Mouse (Mus musculus): Measurements from ENCODE around the gene Atp1a2. TPM values are rescaled to one million over a fixed set of nuclear protein-coding genes. Genes with fewer than 3 reads are reported as not detected.

Atp1a2 gene
- 6.4 and 9.1 TPM in 2 replicates for polyA plus RNA-seq (2012; rRNA removed)

DNA sequence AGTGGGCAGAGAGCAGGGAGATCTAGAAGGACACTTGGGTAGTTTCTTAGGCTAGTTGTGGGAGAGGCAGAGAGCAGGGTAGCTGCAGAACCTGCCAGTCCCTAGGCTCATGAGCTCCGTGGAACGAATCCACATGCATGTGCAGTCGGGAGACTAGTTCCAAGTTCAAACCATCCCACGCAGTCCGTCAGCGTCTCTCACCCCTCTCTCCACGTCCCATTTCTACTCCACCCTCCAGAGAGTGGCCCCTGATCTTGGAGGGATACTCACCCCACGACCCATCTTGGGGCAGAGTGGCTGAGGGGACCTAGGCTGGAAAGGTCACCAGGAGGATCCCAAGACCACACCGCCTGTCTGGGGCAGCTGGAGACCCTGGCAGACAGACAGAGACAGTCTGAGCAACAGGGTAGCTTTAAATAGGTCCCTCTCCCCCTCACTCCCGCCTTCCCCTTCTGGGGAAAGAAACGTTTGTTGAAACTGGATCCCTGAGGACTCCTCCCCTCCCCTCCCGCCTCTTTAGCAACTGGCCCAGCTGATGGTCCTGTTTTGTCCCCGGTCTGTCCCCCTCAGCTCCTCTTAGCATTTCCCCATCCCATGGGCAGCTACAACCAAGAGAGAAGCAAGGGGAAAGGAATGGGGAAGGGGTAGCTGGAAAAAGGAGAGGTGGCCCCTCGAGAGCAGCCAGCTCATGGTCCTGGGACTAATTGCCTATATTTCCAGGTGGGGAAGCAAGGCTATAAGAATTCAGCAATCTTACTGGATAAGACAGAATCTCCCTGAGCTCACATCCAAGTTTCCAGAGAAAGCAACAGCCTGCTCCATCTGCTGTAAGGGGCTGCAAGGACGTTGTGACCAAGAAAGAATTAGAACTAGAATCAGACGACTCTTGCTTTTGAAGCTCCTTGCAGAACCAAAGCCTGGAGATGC is at the start of gene Atp1a2:
Gene Atp1a2, minus strand, starts transcription at position 454 of the 927 bp plus-strand sequence.
- WGBS, result 14% methylated on average over 16 of the region's 16 CpGs
- DNase-seq (ENCODE audit: low read depth, low spot score), result no peak

DNA sequence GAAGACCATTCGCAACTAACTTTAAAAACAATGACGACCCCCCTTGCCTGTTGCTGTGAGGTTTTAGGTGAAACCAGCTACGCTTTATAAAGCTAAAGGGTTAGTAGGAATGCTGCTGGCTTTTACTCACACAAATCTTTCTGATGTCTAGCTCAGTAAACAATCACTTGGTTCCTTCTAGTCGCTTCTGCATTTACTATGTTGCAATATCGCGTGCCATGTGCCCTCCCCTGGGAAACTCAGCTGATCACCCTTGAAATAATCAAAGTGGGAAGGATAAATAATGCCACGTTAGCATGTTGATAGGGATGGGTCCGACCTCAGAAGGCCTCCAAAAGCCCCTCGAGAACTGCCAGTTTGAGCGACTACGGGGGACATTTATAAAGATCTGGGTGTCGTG is 49.5 kb upstream of the Atp1a2 start:
- DNase-seq (ENCODE audit: low read depth, low spot score), result no peak
- 81% methylated on average over 12 of the region's 12 CpGs for WGBS

DNA sequence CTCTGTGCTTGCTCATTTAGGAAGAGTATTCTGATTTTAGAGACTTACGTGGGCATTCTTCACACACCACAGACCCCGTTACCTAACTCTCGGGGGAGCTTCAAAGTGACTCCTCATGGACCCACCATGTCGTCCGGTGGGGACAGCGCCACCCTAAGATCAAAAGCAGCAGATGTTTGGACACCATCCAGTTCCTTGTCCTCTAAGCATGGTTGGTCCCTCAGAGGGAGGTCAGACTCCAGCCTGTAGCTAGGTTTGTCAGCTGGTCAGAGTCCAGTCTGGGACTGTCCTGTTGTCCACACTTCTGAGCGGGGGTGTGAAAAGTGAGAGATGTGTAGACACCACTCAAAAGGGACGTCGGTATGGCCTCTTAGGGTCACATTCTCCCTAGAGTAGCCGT is 48.8 kb upstream of the Atp1a2 start:
- no peak for DNase-seq (ENCODE audit: low read depth, low spot score)
- 80% methylated on average over 10 of the region's 10 CpGs for WGBS

DNA sequence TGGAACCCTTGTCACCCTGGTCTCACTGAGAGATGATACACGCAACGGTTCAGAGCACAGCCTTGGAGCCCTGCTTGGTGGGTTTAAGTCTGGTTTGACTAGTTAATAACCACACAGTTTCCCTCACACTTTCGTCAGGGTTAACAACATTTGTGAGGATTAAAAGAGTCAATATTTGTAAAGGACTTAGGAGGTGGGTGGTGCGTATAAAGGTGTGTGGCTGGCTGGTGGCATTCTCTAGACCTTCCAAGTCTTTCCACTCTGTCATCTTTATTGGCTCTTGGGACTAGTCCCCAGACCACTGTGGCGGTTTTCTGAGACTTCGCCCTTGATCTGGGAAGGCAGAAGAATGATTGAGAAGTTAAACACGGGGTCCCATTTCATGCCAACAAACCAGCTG is 47.0 kb upstream of the Atp1a2 start:
- no peak for DNase-seq (ENCODE audit: low read depth, low spot score)
- 29% methylated on average over 7 of the region's 7 CpGs for WGBS

DNA sequence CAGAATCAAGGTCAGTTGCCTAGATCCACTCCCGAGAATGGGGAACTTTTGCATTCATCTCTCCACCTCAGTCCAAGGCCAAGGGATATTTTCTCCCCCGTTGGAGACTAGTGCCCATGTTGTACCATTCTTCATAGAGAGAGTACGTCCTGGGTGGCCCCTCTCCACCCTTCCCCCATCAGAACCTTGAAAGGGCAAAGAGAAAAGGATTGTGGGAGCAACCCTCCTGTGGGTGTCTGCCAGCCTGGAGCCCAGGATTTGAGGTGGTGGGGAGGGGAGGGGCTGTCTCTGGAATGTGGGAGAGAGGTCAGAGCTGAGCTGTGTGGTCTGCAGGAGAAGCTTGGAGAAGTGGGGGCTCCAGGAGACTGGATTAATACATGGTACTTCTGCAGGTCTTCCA is 46.0 kb upstream of the Atp1a2 start:
- 49% methylated on average over 3 of the region's 3 CpGs for WGBS
- no peak for DNase-seq (ENCODE audit: low read depth, low spot score)

DNA sequence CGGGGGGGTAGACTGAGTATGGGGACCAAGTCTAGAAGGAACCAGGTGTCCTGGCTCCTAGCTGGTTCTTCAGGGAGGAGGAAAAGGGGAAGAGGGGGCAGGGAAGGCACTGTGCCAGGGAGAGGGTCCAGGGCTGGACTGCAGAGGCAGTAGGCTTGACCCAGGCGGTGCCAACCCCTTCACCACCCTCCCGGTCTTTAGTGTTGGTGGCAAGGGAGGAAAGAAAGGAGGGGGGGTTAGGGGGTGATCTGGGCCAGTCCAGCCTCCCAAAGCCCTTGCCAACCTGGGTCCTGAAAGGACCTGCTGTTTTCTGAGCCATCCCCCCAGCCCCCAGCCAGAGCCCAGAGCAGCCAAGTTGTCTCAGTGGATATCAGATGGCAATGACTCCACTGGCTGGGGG is 44.9 kb upstream of the Atp1a2 start:
- no peak for DNase-seq (ENCODE audit: low read depth, low spot score)
- WGBS, result 87% methylated on average over 3 of the region's 3 CpGs

DNA sequence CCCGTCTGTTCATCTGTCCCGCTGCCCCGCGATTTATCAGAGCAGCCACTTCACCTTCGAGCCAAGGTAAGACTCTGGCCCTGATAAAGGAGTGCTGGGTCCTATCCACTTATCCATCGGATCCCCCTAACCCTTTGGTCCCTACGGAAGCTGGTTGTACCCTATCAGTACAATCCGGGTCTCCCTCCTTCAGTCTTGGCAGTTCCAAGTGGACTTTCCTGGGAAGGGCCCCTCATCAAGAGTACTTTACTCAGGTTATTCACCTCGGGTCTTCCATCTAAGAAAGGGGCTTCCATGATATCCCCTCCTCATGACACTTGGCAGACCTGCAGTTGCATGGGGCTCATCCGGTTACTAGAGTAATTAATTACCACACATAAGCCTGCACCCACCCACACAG is 43.5 kb upstream of the Atp1a2 start:
- WGBS, result 14% methylated on average over 10 of the region's 10 CpGs
- DNase-seq (ENCODE audit: low read depth, low spot score), result no peak

DNA sequence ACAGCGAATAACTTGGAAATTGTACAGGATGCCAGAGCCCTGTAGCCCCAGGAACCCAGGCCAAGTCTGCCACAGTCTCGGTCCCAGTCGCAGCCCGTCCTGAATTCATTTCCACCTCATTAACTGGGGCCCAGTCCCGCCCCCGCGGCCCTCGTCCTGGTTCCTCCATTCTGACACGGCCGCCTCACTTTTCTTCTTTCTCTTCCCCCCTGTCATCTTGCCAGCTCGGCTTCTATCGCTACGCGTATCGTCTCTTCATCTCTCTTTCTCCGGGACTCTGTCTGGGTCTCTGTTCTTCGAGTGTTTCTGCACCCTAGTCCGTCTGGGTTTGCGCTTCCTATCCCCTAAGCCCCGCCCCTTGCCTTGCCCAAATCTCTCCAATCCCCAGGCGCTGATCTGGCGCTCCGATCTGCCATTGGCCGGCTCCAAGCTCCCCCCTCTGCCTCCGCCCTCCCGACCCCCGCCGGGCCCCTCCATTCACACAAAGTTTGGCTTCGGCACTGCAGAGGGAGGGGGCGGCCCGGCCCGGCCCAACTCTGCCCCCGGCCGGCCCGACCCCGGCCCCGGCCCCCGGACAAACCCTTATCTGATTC is 43.0 kb upstream of the Atp1a2 start, which contains the start of gene Kcnj10:
Gene Kcnj10, plus strand, starts transcription at position 482 of the 593 bp plus-strand sequence.
- 3% methylated on average over 38 of the region's 38 CpGs for WGBS
- DNase-seq (ENCODE audit: low read depth, low spot score), result no peak

DNA sequence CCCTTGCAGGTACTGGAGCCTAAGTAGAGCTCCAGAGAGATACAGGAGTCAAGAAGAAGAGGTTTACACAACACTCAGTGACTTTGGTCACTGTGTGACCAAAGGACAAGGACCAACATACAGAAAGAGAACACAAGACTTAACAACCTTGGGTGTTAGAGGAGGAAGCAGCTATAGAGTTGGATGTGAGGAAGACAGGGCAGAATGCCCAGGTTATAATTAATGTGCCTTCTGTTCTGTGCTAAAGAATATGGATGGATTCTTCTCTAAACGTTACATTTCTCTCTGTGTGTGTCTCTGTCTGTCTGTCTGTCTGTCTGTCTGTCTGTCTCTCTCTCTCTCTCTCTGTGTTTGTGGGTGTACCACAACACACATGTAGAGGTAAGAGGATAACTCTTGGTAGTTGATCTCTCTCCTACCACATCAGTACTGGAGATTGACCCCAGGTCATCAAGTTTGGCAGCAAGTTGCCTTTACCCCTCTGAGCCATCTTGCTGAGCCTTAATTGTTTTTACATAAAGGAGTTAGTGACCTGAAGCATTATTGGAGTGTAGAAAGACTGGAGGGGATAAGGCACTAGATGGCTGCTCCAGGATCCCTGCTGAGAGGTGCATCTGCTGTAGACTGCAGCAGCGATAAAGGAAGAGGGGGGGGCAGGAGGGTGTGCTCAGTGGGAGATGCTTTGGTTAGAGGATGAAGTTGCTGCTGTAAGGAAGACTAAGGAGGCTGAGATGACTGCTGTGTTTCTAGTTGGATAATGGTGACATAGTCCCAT is 39.7 kb upstream of the Atp1a2 start:
- WGBS, result 46% methylated on average over 2 of the region's 2 CpGs
- DNase-seq (ENCODE audit: low read depth, low spot score), result no peak

DNA sequence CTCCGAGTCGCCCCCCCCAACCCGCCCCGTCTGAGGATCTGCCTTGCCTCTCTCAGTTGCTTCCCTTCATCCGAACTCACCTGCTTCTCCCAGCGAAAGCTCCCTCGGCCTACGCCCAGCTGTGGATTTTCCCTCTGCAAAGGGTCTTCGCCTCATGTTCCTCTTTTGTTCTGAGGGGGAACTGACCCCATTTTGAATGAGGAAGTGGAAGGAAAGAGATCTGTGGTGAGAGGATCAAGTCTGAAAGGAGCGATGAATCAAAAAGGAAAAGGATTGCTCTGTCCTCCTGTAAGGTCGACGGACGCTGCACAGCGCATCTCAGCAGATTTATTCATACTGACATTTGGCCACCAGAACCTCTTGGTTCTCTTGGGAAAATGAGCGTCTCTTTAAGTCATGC is 37.9 kb upstream of the Atp1a2 start:
- 69% methylated on average over 15 of the region's 15 CpGs for WGBS
- no peak for DNase-seq (ENCODE audit: low read depth, low spot score)

DNA sequence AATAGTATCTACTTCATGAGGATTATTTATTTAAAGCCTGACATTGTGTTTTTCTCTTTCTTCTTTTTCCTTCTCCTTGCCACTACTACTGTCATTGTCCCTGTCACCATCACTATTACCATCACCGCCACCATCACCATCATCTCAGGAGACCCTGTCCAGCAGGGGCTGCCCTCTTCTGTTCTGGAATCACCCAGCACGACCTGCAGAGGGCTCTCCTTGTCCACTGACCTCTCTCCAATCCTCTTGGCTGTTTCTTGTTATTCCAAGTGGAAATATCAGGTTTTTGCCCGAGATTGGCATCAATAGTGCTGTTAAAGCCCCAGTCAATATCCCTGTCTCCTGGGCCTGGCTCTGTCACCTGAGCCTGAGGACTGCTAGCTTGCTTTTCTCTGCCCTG is 35.6 kb upstream of the Atp1a2 start:
- 26% methylated on average over 3 of the region's 3 CpGs for WGBS
- DNase-seq (ENCODE audit: low read depth, low spot score), result no peak

DNA sequence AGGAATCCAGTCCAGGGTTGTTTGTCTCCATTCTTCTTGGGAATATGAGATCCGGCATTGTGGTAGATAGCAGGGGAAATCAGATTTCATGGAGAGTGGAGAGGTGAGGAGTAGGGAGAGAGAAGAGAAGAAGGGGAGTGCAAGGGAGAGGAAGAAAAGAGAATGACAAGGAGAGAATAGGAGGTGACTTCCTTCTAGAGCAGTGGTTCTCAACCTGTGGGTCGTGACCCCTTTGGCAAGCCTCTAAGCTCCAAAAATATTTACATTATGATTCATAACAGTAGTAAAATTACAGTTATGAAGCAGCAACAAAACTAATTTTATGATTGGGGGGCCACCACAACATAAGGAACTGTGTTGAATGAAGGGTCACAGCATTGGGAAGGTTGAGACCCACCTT is 35.1 kb upstream of the Atp1a2 start:
- WGBS, result 63% methylated on average over 2 of the region's 2 CpGs
- no peak for DNase-seq (ENCODE audit: low read depth, low spot score)

DNA sequence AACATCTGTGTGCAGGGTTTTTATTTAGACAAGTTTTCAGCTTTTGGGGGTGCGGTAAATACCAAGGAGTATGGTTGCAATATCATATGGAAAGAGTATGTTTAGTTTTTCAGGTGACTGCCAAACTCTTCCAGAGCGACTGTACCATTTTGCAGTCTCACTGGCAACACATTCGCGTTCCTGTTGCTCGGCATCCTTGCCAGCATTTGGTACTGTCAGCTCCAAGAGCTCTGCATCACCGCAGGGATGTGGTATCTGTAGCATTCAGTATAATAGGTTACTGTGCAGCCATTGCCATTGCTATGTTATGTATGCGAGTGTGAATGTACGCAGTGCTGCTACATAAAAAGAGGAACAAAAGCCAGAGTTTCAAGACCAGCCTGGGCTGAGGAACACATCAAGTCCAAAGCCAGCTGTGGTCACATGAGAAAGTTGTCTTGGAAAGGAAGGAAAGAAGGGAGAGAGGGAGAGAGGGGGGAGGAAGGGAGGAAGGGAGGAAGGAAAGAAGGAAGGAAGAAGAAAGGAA is 33.6 kb upstream of the Atp1a2 start:
- WGBS, result 71% methylated on average over 8 of the region's 8 CpGs
- no peak for DNase-seq (ENCODE audit: low read depth, low spot score)

DNA sequence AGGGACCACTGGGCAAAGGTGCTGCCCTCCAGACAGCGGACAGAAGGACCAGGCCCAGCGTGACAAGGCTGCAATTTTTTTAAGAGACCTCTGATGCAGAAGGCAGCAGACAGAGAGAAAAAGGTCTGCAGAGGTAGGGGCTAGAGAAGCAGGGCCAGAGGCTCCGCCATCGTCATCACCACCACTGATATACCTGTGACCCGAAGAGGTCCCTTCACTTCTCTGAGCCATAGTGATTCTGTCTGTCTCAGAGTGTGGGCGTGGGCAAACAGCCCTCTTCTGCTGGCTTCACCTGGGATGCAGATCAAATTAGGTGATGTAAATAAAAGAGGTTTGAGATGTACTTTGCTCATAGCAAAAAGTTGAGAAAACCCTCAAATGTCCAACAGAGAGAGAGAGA is 31.8 kb upstream of the Atp1a2 start:
- WGBS, result 68% methylated on average over 6 of the region's 6 CpGs

DNA sequence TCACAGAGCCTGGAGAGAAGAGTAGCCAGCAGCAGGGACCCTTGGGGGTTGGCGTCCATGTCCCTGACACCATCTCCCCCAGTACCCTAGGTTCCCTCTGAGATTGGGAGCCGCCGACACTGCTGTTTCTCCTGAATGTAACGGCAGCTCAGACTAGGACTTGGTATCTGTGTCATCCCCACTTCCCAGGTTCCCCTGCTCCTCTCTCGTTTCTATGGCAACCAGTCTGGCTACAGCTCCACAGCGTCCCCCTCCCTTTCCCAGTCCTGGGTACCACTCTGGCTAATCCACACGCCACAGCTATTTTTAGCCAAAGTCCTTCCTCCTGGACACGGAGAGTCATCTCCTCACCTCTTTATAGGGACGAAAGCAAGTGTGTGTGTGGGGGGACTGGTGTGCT is 31.3 kb upstream of the Atp1a2 start, which contains the start of gene Kcnj9:
Gene Kcnj9, minus strand, starts transcription at position 188 of the 400 bp plus-strand sequence.
- DNase-seq (ENCODE audit: low read depth, low spot score), result no peak
- 33% methylated on average over 9 of the region's 9 CpGs for WGBS

More for the DNA sequence above, 31.8 kb upstream of the Atp1a2 start:
- no peak for DNase-seq (ENCODE audit: low read depth, low spot score)

DNA sequence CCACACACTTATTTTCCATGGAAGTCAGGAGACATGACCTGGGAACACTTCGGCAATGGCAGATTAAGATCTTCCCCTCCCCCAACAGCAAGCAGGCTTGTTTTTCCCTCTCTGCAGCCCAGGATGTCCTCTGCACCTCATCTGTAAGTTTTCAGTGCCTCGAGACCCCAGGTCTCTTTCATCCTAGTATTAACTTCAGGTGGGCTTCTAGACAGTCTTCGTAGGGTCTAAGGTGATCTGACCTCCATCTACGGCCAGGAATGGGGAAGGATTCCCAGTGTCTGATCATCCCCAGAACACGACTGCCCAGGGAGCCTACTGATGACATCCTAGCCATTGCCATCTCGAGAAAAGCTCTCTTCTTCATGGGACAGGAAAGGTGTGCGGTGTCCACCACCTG is 30.6 kb upstream of the Atp1a2 start:
- 67% methylated on average over 7 of the region's 7 CpGs for WGBS
- DNase-seq (ENCODE audit: low read depth, low spot score), result no peak

DNA sequence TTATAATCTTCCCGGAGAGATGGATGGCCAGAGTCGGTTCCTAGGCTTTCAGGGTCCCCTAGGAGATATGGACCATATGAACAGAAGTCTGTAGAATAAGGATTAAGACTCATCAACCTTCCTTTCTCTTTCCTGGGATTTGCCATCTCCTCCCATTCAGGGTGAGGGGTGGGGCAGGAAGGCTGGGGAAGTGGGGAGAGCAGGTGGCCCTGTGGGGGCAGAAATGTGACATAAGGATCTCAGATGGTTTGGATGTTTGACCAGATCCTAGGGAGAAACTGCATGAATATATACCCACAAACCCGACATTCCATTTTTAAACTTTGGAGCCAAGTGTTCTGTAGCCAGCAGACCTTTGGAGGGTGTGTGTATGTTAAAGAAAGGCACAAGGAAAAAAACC is 30.2 kb upstream of the Atp1a2 start:
- DNase-seq (ENCODE audit: low read depth, low spot score), result no peak
- WGBS, result 76% methylated on average over 3 of the region's 3 CpGs

DNA sequence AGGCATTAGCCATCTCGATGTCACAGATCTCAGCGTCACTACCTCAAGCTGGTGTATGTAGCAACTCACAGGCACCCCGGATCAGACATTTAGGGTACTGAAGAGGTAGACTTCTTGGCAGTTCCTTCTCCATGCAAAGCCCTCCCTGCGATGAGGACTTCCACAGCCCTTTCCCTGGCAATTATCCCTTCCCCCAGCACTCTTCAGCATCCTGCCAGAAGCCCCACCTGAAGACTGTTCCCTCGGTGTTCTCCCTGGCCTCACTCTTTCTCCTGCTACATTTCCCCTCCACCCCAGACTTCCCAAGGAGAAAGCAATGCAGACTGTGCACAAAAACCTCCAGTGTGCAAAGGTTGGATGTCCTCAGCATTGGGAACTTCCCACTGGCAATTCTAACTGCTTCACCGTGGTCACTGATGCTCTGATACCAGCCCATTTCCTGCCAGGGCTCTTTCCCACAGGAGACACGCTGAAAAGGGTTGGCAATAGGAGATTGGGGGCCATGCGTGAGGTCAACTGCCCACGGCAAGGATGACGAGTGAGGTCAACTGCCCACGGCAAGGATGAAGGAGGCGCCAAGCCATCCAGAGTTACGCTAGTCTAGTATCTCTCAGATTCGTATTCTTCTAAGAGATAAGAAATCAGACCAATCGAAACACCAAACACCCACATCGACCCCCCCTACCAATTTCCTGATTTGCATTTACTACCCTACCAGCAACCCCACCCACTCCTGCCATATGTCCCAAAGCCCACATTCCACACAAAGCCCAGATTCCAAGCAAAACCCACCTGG is 29.5 kb upstream of the Atp1a2 start:
- no peak for DNase-seq (ENCODE audit: low read depth, low spot score)
- WGBS, result 78% methylated on average over 16 of the region's 16 CpGs

DNA sequence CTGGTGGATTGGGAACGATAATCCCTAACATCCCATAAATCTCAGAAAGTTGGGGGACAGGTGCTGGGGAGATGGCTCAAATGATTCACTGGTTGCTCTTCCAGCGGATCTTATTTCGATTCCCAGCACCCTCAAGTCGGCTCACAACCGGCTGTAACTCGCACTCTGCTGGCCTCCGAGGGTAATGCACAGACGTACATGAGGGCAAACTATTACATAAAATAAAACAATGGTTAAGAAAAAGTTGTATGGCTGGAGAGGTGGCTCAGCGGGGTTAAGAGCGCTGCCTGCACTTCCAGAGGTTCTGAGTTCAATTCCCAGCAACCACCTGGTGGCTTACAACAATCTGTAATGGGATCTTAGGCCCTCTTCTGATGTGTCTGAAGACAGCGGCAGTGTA is 28.8 kb upstream of the Atp1a2 start:
- WGBS, result 60% methylated on average over 11 of the region's 11 CpGs
- DNase-seq (ENCODE audit: low read depth, low spot score), result no peak
